Mouse (Mus musculus) testis, adult 2 months (tissue): ENCODE measurements around the gene Ttc21a.

Experiments used
- CTCF ChIP-seq: fragments of 200-500 bp; IDR thresholded peaks from 2 replicates; pipeline ENCODE4 v1.5.1; 2012; ENCODE audit warnings: low read depth, mild to moderate bottlenecking, inconsistent platforms, low read length, moderate library complexity; ENCODE audit not compliant: control insufficient read depth, insufficient read depth, insufficient replicate concordance
- POLR2A ChIP-seq: fragments of 200-500 bp; IDR thresholded peaks from 2 replicates; pipeline ENCODE4 v1.6.1; 2012; ENCODE audit warnings: low read depth, mild to moderate bottlenecking, inconsistent platforms, low read length, moderate library complexity; ENCODE audit not compliant: control insufficient read depth

DNA sequence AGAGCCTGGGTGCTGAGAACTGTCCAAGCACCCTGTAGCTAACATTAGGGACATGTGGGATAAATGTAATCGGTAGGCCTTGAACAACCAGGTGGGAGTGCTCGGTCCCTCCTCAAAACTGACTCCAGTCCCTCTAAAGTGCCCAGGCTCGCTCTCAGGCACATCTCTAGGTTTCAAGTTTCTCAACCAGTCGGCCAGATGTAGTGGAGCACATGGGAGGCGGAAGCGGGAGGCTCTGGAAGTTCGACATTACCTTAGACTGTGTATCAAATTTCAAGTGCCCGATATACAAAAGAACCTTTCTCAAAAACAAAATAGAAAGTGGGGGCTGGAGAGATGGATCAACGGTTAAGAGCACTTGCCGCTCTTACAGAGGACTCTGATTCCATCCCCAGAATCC, 2.2 kb downstream of the Ttc21a start:
- no peak for TF ChIP-seq CTCF
- no peak for TF ChIP-seq POLR2A
